Mouse (Mus musculus): ENCODE results near the gene Spopl.
"Not testable (repeated sequence)": the region's sequence is repeated elsewhere in the genome, so short reads cannot be mapped to it uniquely, and the experiment has no call there.

The Spopl gene

GRCm38 (mm10) chr2:23571302-23572156 lies at the start of gene Spopl:
Gene Spopl (minus strand): TSS chr2:23572106.
- DNase-seq (ENCODE audit: low read depth, low spot score): peak; percentile 73

GRCm38 (mm10) chr2:23620128-23620527 lies 48.2 kb upstream of the Spopl start:
- DNase-seq (ENCODE audit: low read depth, low spot score): no peak

- no peak for DNase-seq (ENCODE audit: low read depth, low spot score)
These were observed 46.1 kb upstream of the Spopl start for GRCm38 (mm10) chr2:23617989-23618388.

- DNase-seq (ENCODE audit: low read depth, low spot score): no peak
These were observed 33.5 kb upstream of the Spopl start for GRCm38 (mm10) chr2:23605391-23605790.

GRCm38 (mm10) chr2:23588769-23589168 lies 16.9 kb upstream of the Spopl start:
- DNase-seq (ENCODE audit: low read depth, low spot score): no peak

- not testable (repeated sequence) for DNase-seq (ENCODE audit: low read depth, low spot score)
These were observed 239 bp upstream of the Spopl start for GRCm38 (mm10) chr2:23572157-23572532.

GRCm38 (mm10) chr2:23570563-23570962 lies 1.3 kb downstream of the Spopl start:
- no peak for DNase-seq (ENCODE audit: low read depth, low spot score)

GRCm38 (mm10) chr2:23568775-23569174 lies 3.1 kb downstream of the Spopl start:
- DNase-seq (ENCODE audit: low read depth, low spot score): no peak

GRCm38 (mm10) chr2:23565081-23565801 lies 6.7 kb downstream of the Spopl start:
- DNase-seq (ENCODE audit: low read depth, low spot score): no peak

- no peak for DNase-seq (ENCODE audit: low read depth, low spot score)
These were observed 9.0 kb downstream of the Spopl start for GRCm38 (mm10) chr2:23562898-23563297.

- DNase-seq (ENCODE audit: low read depth, low spot score): no peak
These were observed 12.7 kb downstream of the Spopl start for GRCm38 (mm10) chr2:23559186-23559585.

GRCm38 (mm10) chr2:23551235-23551634 lies 20.7 kb downstream of the Spopl start:
- no peak for DNase-seq (ENCODE audit: low read depth, low spot score)

GRCm38 (mm10) chr2:23547220-23547619 lies 24.7 kb downstream of the Spopl start:
- no peak for DNase-seq (ENCODE audit: low read depth, low spot score)

GRCm38 (mm10) chr2:23539967-23540366 lies 31.9 kb downstream of the Spopl start:
- DNase-seq (ENCODE audit: low read depth, low spot score): no peak

GRCm38 (mm10) chr2:23527717-23528116 lies 44.2 kb downstream of the Spopl start:
- not testable (repeated sequence) for DNase-seq (ENCODE audit: low read depth, low spot score)

- DNase-seq (ENCODE audit: low read depth, low spot score): no peak
These were observed 66.8 kb downstream of the Spopl start for GRCm38 (mm10) chr2:23505141-23505540.

GRCm38 (mm10) chr2:23481715-23482114 lies 90.2 kb downstream of the Spopl start:
- DNase-seq (ENCODE audit: low read depth, low spot score): no peak

- DNase-seq (ENCODE audit: low read depth, low spot score): no peak
These were observed 104.4 kb downstream of the Spopl start for GRCm38 (mm10) chr2:23467471-23467870.

- DNase-seq (ENCODE audit: low read depth, low spot score): no peak
These were observed 114.5 kb downstream of the Spopl start for GRCm38 (mm10) chr2:23457452-23457851.

All from skeletal muscle tissue, adult 2 months (tissue).